Mouse (Mus musculus) thymus, adult 2 months (tissue): ENCODE measurements around the gene Spsb1. TPM values are rescaled to one million over a fixed set of nuclear protein-coding genes. Genes with fewer than 3 reads are reported as not detected.

Source experiments
- DNase-seq: peaks from one replicate; pipeline ENCODE4 v3.0.0; 2021
- H3K27ac ChIP-seq: fragments of 200-500 bp; 2 replicates; pipeline ENCODE4 v1.5.1; 2012; ENCODE audit warnings: low read length, control low read depth; ENCODE audit not compliant: control insufficient read depth, insufficient read depth
- H3K27me3 ChIP-seq: fragments of 200-500 bp; 2 replicates; pipeline ENCODE4 v1.6.1; 2012; ENCODE audit warnings: mild to moderate bottlenecking, low read length, moderate library complexity, mixed read lengths; ENCODE audit not compliant: control insufficient read depth, insufficient read depth
- H3K36me3 ChIP-seq: fragments of 200-500 bp; 2 replicates; pipeline ENCODE4 v1.6.1; 2012; ENCODE audit warnings: mild to moderate bottlenecking, low read length, moderate library complexity; ENCODE audit not compliant: control insufficient read depth, insufficient read depth
- H3K4me1 ChIP-seq: fragments of 200-500 bp; replicated peaks from 2 replicates; pipeline ENCODE4 v1.6.1; 2012; ENCODE audit warnings: low read length; ENCODE audit not compliant: control insufficient read depth, insufficient read depth
- H3K4me3 ChIP-seq: fragments of 200-500 bp; 2 replicates; pipeline ENCODE4 v1.5.1; 2012; ENCODE audit warnings: mild to moderate bottlenecking, low read length, control low read depth, moderate library complexity; ENCODE audit not compliant: control insufficient read depth, insufficient read depth
- CTCF ChIP-seq: fragments of 200-500 bp; IDR thresholded peaks from 2 replicates; pipeline ENCODE4 v1.5.1; 2012; ENCODE audit warnings: mild to moderate bottlenecking, control low read depth, low read length, moderate library complexity, borderline replicate concordance; ENCODE audit not compliant: control insufficient read depth, poor library complexity, insufficient read depth; ENCODE audit errors: extremely low read depth
- POLR2A ChIP-seq: fragments of 200-500 bp; IDR thresholded peaks from 2 replicates; pipeline ENCODE4 v1.6.1; 2012; ENCODE audit warnings: mild to moderate bottlenecking, low read length, control low read depth, moderate library complexity; ENCODE audit not compliant: control insufficient read depth, poor library complexity, insufficient read depth; ENCODE audit errors: extremely low read depth
- WGBS: fragments of 180-500 bp; shearing (Covaris S2); methylation state at CpG from one replicate; pipeline ENCODE4 v1.1.7; 2018; 5-methylcytosine and 5-hydroxymethylcytosine counted together
- polyA plus RNA-seq: library from polyadenylated mRNA; depleted of rRNA; stranded (reverse); fragments of >200 nt; gene quantifications from 2 replicates; pipeline ENCODE4 v1.2.3, GENCODE M21; 2012

The Spsb1 gene
- polyA plus RNA-seq, 1 experiment: 30.4 TPM

GRCm38 (mm10) chr4:149923014-149923413 lies 31.8 kb downstream of the Spsb1 start:
- no peak overlapping the region for H3K4me3 ChIP-seq
- DNase-seq: no peak
- peaks cover 7% of the 10 kb centered on the region for H3K4me1 ChIP-seq
- no peaks in the 10 kb centered on the region for H3K27me3 ChIP-seq
- WGBS: 90% methylated on average over 4 of the region's 5 CpGs
- H3K27ac ChIP-seq: no peak overlapping the region
- H3K36me3 ChIP-seq: no peaks in the 10 kb centered on the region
- no peak for TF ChIP-seq POLR2A
- no peak for TF ChIP-seq CTCF

DNA sequence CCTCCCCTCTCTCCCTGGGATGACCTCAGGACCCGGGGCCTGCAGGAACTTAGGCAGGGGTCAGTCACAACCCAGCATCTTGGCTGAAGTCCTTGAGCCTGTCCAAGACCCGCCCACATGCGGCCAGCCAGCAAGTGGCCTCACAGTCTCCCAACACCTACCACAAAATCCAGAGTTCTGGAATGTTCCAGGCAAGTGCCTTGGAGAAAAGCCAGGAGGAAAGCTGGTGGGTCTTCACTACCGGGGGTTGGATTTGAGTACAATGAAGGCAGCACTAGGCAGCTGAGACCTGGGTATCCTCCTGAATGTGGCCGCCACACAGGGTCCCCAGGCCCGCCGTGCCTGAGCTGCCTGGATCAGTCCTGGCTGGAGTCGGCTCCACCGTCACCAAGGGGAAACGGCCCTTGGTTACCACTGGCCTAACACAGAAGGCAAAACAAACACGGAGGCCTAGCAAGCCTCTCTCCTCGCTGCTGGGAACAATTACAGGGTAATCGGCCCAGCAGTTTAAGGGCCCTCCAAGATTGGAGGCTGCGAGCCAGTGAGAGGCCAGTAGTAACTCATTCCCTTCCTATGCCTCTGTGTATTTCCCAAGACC lies 32.6 kb downstream of the Spsb1 start:
- Histone ChIP-seq H3K27ac (no peak overlapping the region), H3K36me3 (no peaks in the 10 kb centered on the region), H3K4me1 (peaks cover 9% of the 10 kb centered on the region), H3K27me3 (no peaks in the 10 kb centered on the region), H3K4me3 (no peak overlapping the region)
- 90% methylated on average over 14 of the region's 14 CpGs for WGBS
- TF ChIP-seq POLR2A (no peak), CTCF (no peak)
- DNase-seq: no peak

DNA sequence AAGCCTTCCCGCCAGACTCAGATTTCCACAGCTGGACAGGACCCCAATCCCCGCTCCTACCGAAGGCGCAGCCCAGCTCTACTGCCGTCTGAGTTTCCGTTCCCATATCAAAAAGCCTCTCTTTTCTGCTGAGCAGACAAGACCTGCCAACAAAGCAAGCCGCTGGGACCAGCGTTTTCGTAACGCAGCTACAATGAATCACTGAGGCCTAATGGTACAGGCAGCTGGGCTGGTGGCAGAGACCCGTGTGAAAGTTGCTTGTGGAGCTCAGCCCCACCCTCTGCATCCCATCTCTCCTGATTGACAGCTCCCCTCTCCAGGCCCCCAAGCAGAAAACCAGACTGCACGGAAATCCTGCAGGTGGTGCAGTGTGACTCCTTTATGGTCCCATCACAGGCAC lies 34.0 kb downstream of the Spsb1 start:
- no peak overlapping the region for H3K4me3 ChIP-seq
- no peaks in the 10 kb centered on the region for H3K27me3 ChIP-seq
- WGBS: 84% methylated on average over 12 of the region's 12 CpGs
- no peak for DNase-seq
- H3K36me3 ChIP-seq: no peaks in the 10 kb centered on the region
- TF ChIP-seq CTCF (no peak), POLR2A (no peak)
- no peak overlapping the region for H3K27ac ChIP-seq
- peaks cover 11% of the 10 kb centered on the region for H3K4me1 ChIP-seq

DNA sequence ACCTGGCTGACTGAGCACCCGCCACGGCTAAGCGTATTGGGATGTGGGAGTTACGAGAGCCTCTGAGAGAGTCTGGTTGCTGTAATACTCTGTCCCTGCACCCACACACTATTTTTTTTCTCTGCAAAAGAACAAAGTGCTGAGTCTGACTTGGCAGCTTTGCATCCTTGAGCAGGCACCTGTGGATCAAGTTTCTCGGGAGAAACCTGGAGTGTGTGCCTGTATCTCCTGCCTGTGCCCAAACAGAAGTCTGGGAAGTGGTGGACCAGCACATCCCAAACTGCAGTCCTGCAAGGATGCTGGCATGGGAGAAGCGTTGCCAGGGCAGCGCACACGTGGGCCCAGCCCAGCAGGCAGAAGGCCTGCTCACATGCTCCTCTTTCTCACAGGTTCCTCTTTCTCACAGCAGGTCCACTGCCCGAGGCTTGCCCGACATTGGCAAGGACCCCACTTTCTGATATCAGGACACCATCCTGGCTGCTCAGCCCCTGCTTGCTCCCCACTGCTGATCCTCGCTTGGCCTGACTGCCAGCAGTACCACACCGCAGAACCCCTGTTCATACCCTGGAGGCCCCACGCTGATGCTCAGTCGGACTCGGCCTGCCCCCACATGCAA lies 36.3 kb downstream of the Spsb1 start:
- no peak for TF ChIP-seq CTCF
- no peak for TF ChIP-seq POLR2A
- H3K36me3 ChIP-seq: no peaks in the 10 kb centered on the region
- no peak overlapping the region for H3K27ac ChIP-seq
- no peaks in the 10 kb centered on the region for H3K27me3 ChIP-seq
- DNase-seq: no peak
- H3K4me3 ChIP-seq: no peak overlapping the region
- WGBS: 80% methylated on average over 15 of the region's 15 CpGs
- peaks cover 20% of the 10 kb centered on the region for H3K4me1 ChIP-seq

GRCm38 (mm10) chr4:149916831-149917230 lies 38.0 kb downstream of the Spsb1 start:
- 89% methylated on average over 3 of the region's 3 CpGs for WGBS
- TF ChIP-seq CTCF (no peak), POLR2A (no peak)
- no peak overlapping the region for H3K4me3 ChIP-seq
- DNase-seq: no peak
- H3K36me3 ChIP-seq: no peaks in the 10 kb centered on the region
- no peak overlapping the region for H3K27ac ChIP-seq
- no peaks in the 10 kb centered on the region for H3K27me3 ChIP-seq
- H3K4me1 ChIP-seq: peaks cover 36% of the 10 kb centered on the region

- 94% methylated on average over 7 of the region's 7 CpGs for WGBS
- Histone ChIP-seq H3K36me3 (no peaks in the 10 kb centered on the region), H3K27me3 (no peaks in the 10 kb centered on the region), H3K4me1 (peaks cover 38% of the 10 kb centered on the region), H3K27ac (no peak overlapping the region), H3K4me3 (no peak overlapping the region)
- no peak for DNase-seq
- no peak for TF ChIP-seq CTCF
- no peak for TF ChIP-seq POLR2A
Measured at GRCm38 (mm10) chr4:149913709-149914370, 41.0 kb downstream of the Spsb1 start.

DNA sequence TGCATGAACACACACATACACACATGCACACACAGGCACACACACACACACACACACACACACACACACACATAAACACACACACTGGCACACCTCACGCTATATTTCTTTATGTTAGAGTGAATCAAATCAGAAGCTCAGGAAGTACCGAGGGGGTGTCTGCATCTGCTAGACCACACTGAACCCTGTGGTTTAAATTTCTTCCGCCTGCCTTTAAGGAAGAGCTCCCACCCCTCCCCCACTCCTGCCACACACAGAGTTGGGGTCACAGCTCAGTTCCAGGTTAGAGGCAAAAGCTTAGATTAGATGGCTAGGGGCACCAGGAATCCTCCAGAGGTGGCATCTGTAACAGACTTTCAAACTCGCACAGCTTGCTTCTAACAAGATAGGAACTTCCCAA lies 42.4 kb downstream of the Spsb1 start:
- no peaks in the 10 kb centered on the region for H3K27me3 ChIP-seq
- no peak for TF ChIP-seq POLR2A
- no peak for TF ChIP-seq CTCF
- no peak overlapping the region for H3K27ac ChIP-seq
- H3K4me3 ChIP-seq: no peak overlapping the region
- WGBS: 5% methylated on average over 4 of the region's 4 CpGs
- H3K36me3 ChIP-seq: no peaks in the 10 kb centered on the region
- peak; percentile 67 for DNase-seq
- peaks cover 36% of the 10 kb centered on the region for H3K4me1 ChIP-seq
